Mouse (Mus musculus) A20 (cell line): ENCODE results near the gene Sub1.

Experiments used
- DNase-seq: peaks from one replicate; pipeline ENCODE4 v3.0.0-alpha.2; 2011; ENCODE audit warnings: low read depth, low spot score

The Sub1 gene

GRCm38 (mm10) chr15:12013532-12014196 lies 16.9 kb upstream of the Sub1 start:
- DNase-seq: no peak

- peak; percentile 74 for DNase-seq
Measured at GRCm38 (mm10) chr15:12010602-12011044, 13.8 kb upstream of the Sub1 start.

GRCm38 (mm10) chr15:12009712-12010601 lies 13.2 kb upstream of the Sub1 start:
- peak; percentile 95 for DNase-seq

GRCm38 (mm10) chr15:12008894-12009293 lies 12.1 kb upstream of the Sub1 start:
- DNase-seq: no peak

- peak; percentile 70 for DNase-seq
Measured at GRCm38 (mm10) chr15:12007971-12008800, 11.4 kb upstream of the Sub1 start.

- no peak for DNase-seq
Measured at GRCm38 (mm10) chr15:12007421-12007820, 10.6 kb upstream of the Sub1 start.

GRCm38 (mm10) chr15:12006169-12006568 lies 9.4 kb upstream of the Sub1 start:
- DNase-seq: no peak

- DNase-seq: peak; percentile 93
Measured at GRCm38 (mm10) chr15:11995815-11996201, 975 bp downstream of the Sub1 start.

GRCm38 (mm10) chr15:11994921-11995814 lies 1.6 kb downstream of the Sub1 start:
- DNase-seq: peak; percentile 52

GRCm38 (mm10) chr15:11994006-11994405 lies 2.8 kb downstream of the Sub1 start:
- no peak for DNase-seq

- peak; percentile 37 for DNase-seq
Measured at GRCm38 (mm10) chr15:11991552-11992113, 5.2 kb downstream of the Sub1 start.

GRCm38 (mm10) chr15:11988580-11988979 lies 8.2 kb downstream of the Sub1 start:
- DNase-seq: peak; percentile 30

- DNase-seq: no peak
Measured at GRCm38 (mm10) chr15:11987892-11988291, 8.9 kb downstream of the Sub1 start.

GRCm38 (mm10) chr15:11981985-11982384 lies 14.8 kb downstream of the Sub1 start:
- DNase-seq: no peak

- no peak for DNase-seq
Measured at GRCm38 (mm10) chr15:11981501-11981900, 15.3 kb downstream of the Sub1 start.

- DNase-seq: no peak
Measured at GRCm38 (mm10) chr15:11978175-11978574, 18.6 kb downstream of the Sub1 start.

GRCm38 (mm10) chr15:11977071-11977470 lies 19.7 kb downstream of the Sub1 start:
- DNase-seq: no peak

GRCm38 (mm10) chr15:11975836-11976235 lies 20.9 kb downstream of the Sub1 start:
- DNase-seq: no peak

GRCm38 (mm10) chr15:11971854-11972420 lies 24.8 kb downstream of the Sub1 start:
- DNase-seq: peak; percentile 71

GRCm38 (mm10) chr15:11970621-11971020 lies 26.2 kb downstream of the Sub1 start:
- DNase-seq: no peak
